Comparison of ENCODE assay signal across 11 mouse cellular contexts in the genomic region with DNA sequence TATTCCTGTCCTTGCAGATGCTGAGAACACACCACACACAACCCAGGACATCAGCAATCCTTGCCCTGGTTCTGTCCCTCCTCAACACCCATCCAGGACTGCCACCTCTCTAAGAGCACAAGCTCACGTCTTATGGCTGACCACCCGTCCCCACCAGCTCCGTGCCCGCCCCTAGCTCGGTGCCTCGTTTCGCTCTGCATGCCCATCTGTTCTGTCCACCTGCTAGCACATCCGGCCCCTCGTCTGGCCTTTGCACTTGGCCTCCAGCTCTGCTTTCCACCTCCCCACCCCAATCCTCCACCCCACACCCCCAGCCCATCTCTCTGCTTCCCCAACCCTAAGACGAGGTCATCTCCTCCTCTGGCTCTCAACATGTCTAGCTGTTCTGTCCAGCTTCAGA. TPM values are rescaled to one million over a fixed set of nuclear protein-coding genes. Genes with fewer than 3 reads are reported as not detected.
DNase-seq lines count a peak whose midpoint lies in the region; ATAC-seq lines count a peak whose summit lies in the region.
"Had no signal": no experiment of that assay in that cellular context is flagged by ENCODE, and none has a peak within 500 bp of the region (broad histone marks: within the 10 kb centered on the region; RNA-seq: fewer than 3 reads in every experiment).

No protein-coding gene starts in this region.

- no peak overlapping the region for H3K4me2 ChIP-seq in hindbrain, embryonic 16.5 days (ENCODE audit: low read length)
- H3K4me2 ChIP-seq in neural tube, embryonic 13.5 days: no peak overlapping the region

- H3K4me3 ChIP-seq in megakaryocyte, embryonic 14.5 days (replicated peaks): peak overlapping the region; percentile 54
- no peak overlapping the region for H3K4me3 ChIP-seq in hindbrain, embryonic 16.5 days (ENCODE audit: low read length)
- no peak overlapping the region for H3K4me3 ChIP-seq in neural tube, embryonic 13.5 days
- H3K4me3 ChIP-seq: gastrocnemius, adult 2 months had no signal

- H3K4me1 ChIP-seq in megakaryocyte, embryonic 14.5 days: peaks cover 76% of the 10 kb centered on the region
- H3K4me1 ChIP-seq in hindbrain, embryonic 16.5 days (ENCODE audit: control insufficient read depth, insufficient read depth, low read depth, low read length): peaks cover 44% of the 10 kb centered on the region
- peaks cover 53% of the 10 kb centered on the region for H3K4me1 ChIP-seq in neural tube, embryonic 13.5 days (replicated peaks)

- peak overlapping the region; percentile 4; the same call in 1 of the 2 replicates for H3K27ac ChIP-seq in hindbrain, embryonic 16.5 days (ENCODE audit: low read depth, low read length)
- peak overlapping the region; percentile 100; the same call in 1 of the 2 replicates for H3K27ac ChIP-seq in neural tube, embryonic 13.5 days (replicated peaks)

- no peaks in the 10 kb centered on the region for H3K27me3 ChIP-seq in megakaryocyte, embryonic 14.5 days (replicated peaks)
- no peaks in the 10 kb centered on the region for H3K27me3 ChIP-seq in hindbrain, embryonic 16.5 days (replicated peaks; ENCODE audit: control insufficient read depth, insufficient read depth, low read length)
- no peaks in the 10 kb centered on the region for H3K27me3 ChIP-seq in neural tube, embryonic 13.5 days
- H3K27me3 ChIP-seq: Patski had no signal

- DNase-seq in cerebellum, adult 11-12 months: peak; percentile 66
- no peak for DNase-seq in cerebellum, adult 8-10 months
- DNase-seq in layer of hippocampus, adult 11-12 months (ENCODE audit: low spot score): no peak
- DNase-seq in lung, postnatal 4 days: no peak
- DNase-seq: gastrocnemius, adult 2 months; lung, postnatal 36 days had no signal

- H3K9me3 ChIP-seq in megakaryocyte, embryonic 14.5 days: no peaks in the 10 kb centered on the region
- no peaks in the 10 kb centered on the region for H3K9me3 ChIP-seq in hindbrain, embryonic 16.5 days (ENCODE audit: control insufficient read depth, low read length)
- H3K9me3 ChIP-seq in neural tube, embryonic 13.5 days: no peaks in the 10 kb centered on the region

- no peak for ATAC-seq in megakaryocyte, adult 5-6 weeks (ENCODE audit: poor library complexity, severe bottlenecking)
- no peak for ATAC-seq in hindbrain, embryonic 16.5 days
- ATAC-seq in neural tube, embryonic 13.5 days (ENCODE audit: low read depth): no peak
- ATAC-seq: Patski had no signal

- WGBS in hindbrain, embryonic 16.5 days: 70% methylated on average over 10 of the region's 10 CpGs
- 61% methylated on average over 10 of the region's 10 CpGs for WGBS in neural tube, embryonic 13.5 days

- H3K9ac ChIP-seq in hindbrain, embryonic 16.5 days (ENCODE audit: low read depth, low read length): no peak overlapping the region
- no peak overlapping the region for H3K9ac ChIP-seq in neural tube, embryonic 13.5 days

- no peaks in the 10 kb centered on the region for H3K36me3 ChIP-seq in megakaryocyte, embryonic 14.5 days (replicated peaks; ENCODE audit: low read length)
- no peaks in the 10 kb centered on the region for H3K36me3 ChIP-seq in hindbrain, embryonic 16.5 days (ENCODE audit: control insufficient read depth, insufficient read depth, low read length)
- H3K36me3 ChIP-seq in neural tube, embryonic 13.5 days: no peaks in the 10 kb centered on the region

RNA-seq across cellular contexts. Expression of gene Zmynd8, which starts 8.9 kb away (rescaled TPM):
- polyA plus RNA-seq in megakaryocyte, embryonic 14.5 days (2012; ENCODE audit: insufficient read depth, low replicate concordance): 41.0 and 57.7 TPM in 2 replicates
- total RNA-seq in megakaryocyte, adult 5-6 weeks (2015): 26.9 and 37.5 TPM in 2 replicates
- total RNA-seq in megakaryocyte, adult 5-6 weeks (2017): 26.7 and 28.3 TPM in 2 replicates
- 64.3 and 66.4 TPM in 2 replicates for polyA plus RNA-seq in hindbrain, embryonic 16.5 days (2015; fragmentation: Nextera tagmentation; extraction: Ambion mirVana)
- polyA plus RNA-seq in neural tube, embryonic 13.5 days (2015; fragmentation: Nextera tagmentation; extraction: Ambion mirVana): 69.0 and 73.2 TPM in 2 replicates
